Mouse (Mus musculus) left cerebral cortex, adult 18-20 months (tissue): Measurements from ENCODE around the gene Atxn10. TPM values are rescaled to one million over a fixed set of nuclear protein-coding genes. Genes with fewer than 3 reads are reported as not detected.
"Not testable (repeated sequence)": the region's sequence is repeated elsewhere in the genome, so short reads cannot be mapped to it uniquely, and the experiment has no call there.

Experiments used
- DNase-seq, 2 experiments: peaks; one replicate each; pipeline ENCODE4 v3.0.0; 2021 to 2022; ENCODE audit warnings: low spot score in 2 of 2, mixed read lengths in 1 of 2
- long read RNA-seq, 2 experiments: library from polyadenylated mRNA; stranded (forward); transcript quantifications; one replicate each; pipeline ENCODE4 v2.0.0; 2021
- total RNA-seq, 2 experiments: library from RNA; stranded (reverse); gene quantifications; 2 replicates each; pipeline ENCODE4 v1.2.3; 2021

Atxn10 gene
- 100 to 1,000 TPM; 267 to 276 TPM for total RNA-seq
- long read RNA-seq, experiment 1, transcript Atxn10-201 (12 exons, 1,937 nt), result major isoform, 343 of 369 reads
- long read RNA-seq, experiment 1, partial matches to known transcripts, result 14 of 369 reads
- long read RNA-seq, experiment 1, other reads (novel, unspliced or antisense), result 12 of 369 reads
- long read RNA-seq, experiment 2, transcript Atxn10-201 (12 exons, 1,937 nt), result major isoform, 290 of 306 reads
- long read RNA-seq, experiment 2, partial matches to known transcripts, result 10 of 306 reads
- long read RNA-seq, experiment 2, other reads (novel, unspliced or antisense), result 6 of 306 reads

DNA sequence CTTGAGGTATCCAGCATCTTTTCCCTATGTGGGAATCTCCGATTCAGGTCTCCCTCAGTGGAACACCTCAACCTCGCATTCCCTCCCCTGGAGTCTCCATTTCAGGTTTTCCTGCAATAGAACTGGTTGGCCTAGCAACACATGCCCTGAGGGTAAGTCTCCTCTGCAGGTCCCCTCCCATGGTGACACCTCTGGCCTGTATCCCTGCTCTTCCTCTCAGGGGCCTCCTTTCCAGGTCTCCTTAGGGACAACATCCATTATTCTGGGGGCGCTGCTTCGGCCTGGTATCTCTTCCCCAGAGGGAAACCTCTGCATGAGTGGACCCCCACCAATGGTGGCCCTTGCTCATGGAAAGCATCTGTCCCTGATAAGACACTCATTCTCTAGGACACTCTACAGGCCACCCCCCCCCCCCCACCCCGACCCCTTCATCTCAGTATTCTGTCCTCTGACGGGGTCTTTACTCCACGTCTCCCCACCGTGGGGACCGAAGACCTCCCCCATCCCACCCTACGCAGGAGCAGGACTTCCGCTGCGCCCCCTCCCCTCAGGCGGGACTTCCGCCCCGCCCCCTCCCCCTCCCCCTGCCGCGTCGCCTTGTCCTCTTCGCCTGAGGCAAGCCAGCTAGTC lies at the start of gene Atxn10:
Atxn10 (plus strand) TSS at position 575 of the 630 bp plus-strand sequence.
- DNase-seq, result no peak

DNA sequence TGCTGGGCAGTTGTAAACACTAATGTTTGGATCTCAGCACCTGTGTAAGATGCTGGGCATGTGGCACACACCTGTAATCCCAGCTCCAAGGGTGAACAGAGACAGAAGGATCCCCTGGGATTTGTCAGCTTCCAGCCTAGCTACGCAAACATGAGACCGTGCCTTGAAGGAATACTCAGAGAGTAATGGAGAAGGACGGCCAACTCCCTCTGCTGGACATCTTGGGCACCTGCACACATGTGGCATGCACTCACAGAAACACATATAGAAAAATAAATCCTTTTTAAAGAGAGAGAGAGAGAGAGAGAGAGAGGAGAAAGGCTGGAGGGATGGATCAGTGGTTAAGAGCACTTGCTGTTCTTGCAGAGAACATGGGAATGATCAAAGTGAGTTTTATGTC lies 41.4 kb upstream of the Atxn10 start:
- DNase-seq, result no peak

DNA sequence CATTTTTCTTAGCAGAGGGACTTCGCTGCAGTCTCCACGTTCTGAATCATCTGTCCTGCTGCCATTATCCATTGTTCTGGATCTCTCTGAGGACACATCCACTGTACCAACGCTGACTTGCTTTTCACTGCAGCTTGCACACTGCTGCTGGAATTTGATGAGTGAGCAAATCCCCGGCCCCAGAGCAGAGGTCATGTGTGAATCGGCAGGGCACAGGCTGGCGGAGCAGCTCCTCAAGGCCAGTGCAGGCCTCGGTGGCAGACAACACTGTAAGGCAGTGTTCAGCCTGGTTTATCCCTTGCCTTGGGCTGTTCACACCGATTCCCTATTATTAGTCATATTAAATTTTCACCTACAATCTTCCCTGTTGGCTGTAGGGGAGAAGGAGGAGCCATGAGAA lies 40.5 kb upstream of the Atxn10 start:
- no peak for DNase-seq

DNA sequence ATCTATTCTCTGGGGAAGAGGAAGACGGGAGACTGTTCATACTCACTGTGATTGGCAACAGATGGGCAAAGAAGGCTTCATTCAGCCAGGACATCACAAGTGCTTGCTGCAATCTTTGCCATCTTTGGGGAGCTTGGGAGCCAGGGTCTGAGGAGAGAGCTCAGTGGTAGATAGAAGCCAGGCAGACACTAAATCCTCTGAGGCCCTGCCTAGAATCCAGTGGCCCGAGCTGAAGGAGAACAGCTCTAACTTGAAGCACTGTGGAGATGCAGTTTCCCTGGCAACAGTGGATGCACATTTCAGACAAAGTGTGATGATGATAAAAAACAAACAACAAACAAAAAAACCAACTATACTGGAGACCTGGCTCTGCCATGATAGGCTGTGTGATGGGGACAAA lies 40.1 kb upstream of the Atxn10 start:
- no peak for DNase-seq

DNA sequence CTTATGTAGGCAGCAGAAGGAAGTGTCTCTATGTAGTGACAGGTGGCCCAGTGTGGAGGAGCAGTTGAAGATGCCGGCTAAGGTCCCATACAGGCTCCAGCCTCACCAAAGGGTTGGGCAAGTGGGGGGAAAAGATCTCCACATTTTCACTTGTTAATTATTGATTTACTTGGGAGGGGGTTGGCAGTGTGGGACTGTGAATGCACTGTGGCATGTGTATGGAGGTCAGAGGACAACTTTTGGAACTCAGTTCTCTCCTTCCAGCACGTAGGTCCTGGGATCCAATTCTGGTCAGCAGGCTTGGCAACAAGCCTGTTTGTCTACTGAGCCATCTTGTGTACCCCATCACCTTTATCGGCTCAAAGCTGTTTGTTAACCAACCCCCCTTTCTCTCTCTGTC lies 39.5 kb upstream of the Atxn10 start:
- DNase-seq, result no peak

DNA sequence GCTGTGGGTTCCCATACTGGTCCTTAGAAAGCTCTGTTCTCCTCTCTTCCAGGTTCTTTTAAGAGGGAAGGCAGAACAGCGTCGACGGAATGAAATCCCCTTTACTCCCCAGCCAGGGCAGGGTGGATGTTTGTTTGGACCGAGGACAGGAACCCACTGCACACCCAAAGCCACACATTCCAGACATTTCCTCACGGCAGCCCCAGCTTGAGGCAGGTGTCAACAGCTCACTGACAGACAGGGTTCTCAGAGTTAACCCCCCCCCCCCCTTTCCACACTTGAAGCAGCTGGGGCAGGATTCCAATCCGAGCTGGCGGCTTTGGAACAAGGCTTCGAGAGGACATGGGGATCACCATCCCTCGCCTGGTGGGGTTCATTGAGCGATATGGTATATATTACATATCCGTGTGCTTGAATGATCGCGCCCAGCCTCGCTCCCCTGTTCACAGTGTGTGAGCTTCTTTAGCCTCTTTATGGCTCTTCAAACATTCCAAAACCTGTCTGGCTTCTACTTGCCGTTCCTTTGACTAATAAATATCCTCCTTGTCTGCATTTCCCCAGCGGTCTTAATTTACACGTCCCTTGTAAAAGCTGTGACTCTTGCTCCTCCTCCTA lies 37.8 kb upstream of the Atxn10 start:
- no peak for DNase-seq

DNA sequence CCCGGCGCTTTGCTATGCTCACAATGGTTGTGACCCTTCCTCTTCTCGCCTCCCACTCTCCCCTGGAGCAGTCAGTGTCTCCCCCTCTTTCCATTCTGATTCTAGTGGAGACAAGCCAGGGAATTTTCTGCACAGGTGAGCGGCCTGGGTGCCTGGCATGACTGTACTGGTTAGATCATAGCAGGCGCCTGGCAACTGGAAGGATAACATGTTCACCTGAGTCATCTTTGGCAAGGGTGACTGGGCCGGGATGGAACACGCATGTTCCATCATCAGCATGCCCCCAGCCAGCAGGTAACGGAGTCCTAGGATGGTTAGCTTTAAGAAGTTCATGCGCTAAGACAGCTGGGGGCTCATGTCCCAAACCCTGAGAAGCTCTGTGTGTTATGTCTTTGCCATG lies 37.1 kb upstream of the Atxn10 start:
- DNase-seq, result no peak

DNA sequence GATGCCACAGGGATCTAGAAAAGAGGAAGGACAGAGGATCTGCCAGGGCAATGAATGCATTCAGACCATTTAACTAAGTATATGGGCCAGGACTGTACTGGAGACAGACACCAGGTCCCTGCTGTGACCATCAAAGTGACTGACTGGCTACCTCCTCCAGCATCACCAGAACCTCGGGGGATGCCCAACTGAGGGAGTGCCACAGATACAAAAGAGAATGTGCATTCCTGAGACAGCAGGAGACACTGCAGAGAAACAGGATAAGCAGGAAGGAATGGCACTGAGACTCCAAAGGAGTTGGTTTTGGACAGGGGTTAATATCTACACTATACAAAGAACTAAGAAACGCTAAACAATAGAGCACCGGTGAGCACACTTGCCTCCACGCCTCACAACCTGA lies 32.8 kb upstream of the Atxn10 start:
- DNase-seq, result no peak

DNA sequence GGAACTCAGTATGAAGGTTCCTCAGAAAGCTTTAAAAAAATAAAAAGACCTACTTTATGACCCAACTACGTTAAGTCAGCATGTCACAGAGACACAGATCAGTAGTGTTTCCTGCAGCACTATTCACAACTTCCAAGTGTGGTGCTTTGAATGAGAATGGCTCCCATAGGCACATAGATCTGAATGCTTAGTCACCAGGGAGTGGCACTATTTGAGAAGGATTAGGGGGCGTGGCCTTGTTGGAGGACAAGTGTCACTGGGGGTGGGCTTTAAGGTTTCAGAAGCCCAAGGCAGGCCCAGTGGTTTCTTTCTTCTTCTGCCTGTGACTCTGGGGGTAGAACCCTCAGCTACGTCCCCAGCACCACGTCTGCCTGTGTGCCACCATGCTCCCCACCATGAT lies 32.1 kb upstream of the Atxn10 start:
- no peak for DNase-seq

DNA sequence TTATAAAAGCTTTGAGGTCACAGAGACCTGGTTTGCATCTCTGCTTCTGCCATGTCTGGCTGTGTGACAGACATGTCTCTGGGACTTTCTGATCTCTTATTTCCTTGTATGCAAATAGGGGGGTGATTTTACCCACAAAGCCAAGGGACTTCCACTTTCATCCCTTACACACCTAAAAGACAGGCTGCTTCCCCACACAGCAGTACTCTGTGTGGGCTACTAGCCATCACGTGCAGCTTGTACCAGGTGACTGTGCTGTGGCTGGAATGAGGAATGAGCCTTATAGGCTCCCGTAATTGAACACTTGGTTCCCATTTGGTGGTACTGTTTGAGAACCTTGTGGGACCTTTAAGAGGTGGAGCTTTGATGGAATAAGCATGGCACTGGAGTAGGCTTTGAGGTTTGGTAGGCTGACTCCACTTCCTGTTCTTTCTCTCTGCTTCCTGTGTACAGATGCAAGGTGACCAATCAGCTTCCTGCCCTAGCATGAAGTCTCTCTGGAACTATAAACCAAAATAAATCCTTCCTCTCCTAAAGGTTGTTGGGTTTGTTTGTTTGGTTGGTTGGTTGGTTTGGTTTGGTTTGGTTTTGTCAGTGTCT lies 28.9 kb upstream of the Atxn10 start:
- no peak for DNase-seq

DNA sequence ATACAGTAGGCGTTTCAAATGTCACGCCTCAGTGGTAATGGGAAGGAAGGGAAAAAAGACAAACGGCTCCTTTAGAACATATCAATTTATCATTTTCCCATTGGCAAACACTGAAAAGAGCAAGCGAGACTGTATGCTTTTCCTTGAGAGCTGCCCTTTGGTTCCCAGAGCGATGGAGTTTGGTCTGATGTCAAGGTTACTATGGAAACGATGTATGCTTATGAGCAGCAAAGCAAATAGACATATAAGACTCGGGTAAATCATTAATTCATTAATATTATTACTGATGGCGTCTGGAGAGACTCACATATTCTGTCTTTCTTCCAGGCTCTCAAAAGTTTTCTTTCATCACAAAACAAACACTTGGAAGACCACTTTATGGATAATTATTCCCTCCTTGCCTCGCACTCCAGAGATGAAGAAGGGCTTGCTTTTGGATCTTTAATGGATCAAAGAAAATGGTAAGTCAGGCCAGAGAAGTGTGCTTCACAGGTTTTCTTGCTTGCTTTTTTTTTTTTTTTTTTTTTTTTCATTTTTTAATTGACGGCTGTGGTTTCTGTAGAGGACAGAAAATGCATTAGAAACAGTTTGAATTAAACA lies 24.9 kb upstream of the Atxn10 start:
- DNase-seq, result no peak

DNA sequence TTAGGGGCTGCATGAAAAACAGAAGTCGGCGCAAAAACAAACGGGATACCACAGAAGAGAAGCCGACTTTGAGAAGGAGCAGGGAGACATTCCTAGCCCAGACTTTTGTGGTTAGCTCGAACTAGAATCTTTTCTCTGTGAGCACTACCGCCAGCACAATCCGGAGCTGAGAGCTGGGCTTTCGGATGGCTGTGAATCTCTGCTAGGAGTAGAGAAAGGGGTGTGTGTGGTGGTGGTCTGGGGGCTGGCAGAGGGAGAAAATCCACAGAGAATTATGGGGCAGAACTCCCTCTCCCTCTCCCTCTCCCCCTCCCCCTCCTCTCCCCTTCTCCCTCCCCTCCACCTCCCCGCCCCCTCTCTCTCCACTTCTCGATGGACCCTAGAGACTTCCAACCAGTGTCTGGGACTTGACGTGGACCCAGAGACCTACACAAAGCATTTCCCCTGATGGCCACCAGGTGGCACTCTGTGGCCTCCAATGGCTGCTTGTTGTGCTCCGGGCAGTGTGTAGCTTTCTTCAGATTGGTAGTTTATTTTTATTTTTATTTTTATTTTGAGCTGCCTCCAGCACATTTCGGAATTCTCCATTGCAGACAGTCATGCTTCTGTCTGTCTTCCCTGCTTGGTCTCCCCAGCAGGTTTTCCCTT lies 20.5 kb upstream of the Atxn10 start:
- peak; percentile 75 to 82 for DNase-seq

DNA sequence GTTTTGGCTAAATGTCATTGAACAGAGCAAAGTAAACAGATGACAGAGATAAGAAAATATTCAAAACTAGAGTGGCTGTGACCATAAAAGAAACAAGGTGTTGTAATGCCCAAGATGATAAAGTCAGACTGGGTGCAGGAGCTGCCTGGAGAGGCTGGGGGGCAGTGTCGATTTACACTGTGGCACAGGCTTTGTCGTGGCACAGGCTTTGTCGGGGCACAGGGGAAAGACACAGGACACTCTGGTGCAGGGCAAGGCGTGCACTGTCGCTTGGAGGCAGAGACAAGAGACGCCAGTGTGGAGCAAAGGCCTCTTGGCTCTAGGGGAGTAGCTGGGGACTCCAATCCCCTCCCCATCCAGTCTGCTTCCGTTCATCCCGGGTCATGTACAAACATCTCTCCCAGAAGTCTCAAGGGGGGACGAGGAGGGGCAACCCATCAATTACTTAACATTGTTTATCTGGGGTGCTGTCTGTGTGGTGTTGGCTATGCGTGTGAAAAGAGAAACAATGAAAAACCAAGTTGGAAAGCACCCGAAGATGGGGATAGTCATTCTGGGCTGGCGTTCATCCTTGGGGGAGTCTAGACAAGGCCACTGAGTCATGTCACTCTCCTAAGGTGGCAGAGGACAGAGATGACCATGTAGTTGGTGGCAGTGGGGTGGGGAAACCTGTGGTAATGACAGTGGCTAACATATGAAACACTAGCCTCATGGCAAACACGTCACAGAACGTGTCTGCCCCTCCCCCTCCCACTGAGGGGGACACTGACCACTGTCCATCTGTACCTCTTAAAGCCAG lies 19.5 kb upstream of the Atxn10 start:
- DNase-seq, result no peak

DNA sequence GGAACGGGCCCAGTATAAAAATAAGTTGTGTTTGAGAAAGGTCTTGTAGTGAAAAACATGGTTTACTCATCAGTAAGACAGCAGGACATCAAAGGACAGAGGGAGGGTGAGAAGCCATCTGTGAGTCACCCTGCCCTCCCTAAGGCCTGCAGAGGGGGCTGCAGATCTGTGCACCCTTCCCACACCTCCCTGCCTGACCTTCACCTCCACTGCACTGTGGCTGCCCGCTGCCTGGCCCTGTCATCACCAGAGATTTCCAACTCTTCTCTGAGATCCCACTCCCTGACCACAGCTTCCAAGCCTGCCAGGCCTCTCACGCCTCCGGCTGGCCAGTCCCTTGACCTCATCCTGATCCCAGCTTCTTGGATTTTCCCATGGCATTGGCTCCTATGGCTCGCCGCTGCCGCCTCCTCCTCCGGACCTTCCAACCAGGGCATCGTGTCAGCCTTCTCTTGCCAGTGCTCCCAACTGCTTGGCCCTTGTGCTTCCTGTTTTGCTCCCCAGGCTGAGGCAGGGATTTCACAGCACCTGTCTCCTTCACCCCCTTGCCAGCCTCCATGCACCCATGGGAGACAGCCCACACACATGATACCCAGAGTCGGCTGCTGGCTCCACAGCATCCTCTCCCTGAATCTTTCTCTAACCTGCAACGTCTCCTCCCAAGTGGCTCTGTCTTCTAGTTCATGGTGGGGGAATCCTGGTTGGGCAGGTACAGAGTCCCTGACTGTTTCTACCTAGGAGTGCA lies 15.9 kb upstream of the Atxn10 start:
- no peak for DNase-seq

DNA sequence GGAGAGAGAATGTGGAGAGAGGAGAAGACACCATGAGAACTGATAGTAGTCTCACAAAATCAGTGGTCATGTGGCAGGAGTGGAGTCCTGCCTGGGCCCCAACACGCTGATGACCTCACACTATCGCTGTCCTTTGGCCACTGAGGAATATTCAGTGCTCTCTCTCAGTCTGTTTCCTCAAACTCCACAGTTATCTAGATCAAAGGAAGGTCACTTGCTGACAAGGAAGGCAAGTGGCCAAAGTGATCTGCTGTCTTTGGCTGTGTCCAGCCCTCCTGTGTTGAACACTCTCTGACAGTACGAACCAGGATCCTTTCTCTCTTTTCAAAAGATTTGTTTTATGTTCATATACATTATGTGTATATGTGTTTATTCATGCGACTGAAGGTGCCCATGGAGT lies 12.8 kb upstream of the Atxn10 start:
- no peak for DNase-seq

DNA sequence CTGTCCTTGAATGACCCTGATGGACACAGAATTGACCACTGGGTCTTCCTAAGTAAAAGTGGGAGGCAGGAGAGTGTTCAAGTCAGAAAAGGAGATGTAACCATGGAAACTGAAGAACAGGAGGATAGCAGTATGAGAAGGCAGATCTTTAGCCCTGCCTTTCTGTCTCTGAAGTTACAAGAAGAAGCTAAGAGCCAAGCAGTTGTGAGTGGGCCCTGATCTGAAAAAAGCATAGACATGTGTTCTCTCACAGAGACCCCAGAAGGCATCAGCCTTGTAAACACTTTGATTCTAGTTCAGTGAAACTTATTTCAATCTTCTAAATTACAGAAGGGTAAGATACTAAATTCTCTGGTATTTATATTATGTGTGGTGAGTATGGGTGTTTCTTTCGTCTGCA lies 11.6 kb upstream of the Atxn10 start:
- no peak for DNase-seq

DNA sequence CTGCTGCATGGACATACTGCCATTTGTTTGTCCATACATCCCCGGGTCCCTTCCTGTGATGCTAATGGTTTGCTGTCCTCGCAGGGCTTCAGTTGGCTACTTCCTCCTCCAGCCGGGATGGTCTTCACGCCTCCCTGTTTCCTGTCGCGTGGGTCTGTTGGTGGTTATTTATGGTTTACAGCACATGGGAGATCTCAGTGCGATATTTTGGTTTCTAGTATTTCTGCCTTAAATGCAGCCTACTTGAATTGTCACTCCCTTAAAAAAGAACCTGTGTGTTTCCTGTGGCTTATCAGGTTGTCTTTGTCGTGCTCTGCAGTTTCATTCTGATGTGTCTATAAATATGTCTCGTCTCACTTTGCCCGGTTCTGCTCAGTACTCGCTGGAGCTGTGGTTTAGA lies 8.2 kb upstream of the Atxn10 start:
- DNase-seq, result peak; percentile 53 to 68

DNA sequence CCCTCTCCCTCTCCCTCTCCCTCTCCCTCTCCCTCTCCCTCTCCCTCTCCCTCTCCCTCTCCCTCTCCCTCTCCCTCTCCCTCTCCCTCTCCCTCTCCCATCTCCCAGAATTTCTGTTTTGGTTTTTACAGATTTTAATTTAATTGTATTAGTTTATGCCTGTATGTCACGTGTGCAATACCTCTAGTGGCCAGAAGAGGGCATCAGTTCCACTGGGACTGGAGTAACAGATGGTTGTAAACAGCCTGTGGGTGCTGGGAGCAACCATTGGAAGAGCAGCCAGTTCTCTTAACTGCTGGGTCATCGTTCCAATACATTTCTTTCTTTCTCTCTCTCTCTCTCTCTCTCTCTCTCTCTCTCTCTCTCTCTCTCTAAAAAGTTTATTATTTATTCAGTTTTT lies 7.6 kb upstream of the Atxn10 start:
- DNase-seq, result not testable (repeated sequence)

DNA sequence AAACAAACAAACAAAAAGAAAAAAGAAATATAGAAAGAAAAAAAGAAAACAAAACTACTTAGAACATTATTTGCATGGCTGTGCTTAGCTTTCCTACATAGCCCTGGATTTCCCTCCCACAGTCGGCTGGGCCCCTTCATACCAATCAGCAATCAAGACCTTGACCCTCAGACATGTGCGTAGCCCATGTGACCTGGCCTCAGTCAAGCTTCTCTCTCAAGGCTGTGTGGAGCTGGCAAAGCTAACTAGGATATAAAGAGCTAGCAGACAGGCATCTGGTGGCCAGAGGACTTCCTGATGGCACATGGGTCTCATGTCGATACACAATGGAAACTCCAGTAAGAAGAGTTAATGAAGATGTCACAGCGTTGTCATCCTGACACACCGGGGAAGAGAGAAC lies 6.9 kb upstream of the Atxn10 start:
- DNase-seq, result no peak

DNA sequence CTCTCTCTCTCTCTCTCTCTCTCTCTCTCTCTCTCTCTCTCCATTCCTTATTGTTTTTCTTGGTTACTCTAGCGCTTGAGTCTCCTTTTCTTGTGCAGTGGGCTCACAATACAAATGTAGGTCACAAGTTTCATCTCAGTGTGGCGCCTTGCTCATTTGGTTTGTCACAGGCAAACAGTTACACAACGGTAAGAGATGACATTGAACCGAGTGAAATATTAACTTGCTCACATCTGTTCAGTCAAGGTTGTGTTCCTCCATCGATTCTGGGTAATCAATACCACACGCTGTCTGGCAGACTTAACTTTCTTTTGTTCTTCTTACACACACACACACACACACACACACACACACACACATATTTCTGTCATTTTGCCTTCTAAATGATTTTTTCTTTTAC lies 6.0 kb upstream of the Atxn10 start:
- no peak for DNase-seq
